Mouse (Mus musculus): ENCODE data around the gene Ddost. TPM values are rescaled to one million over a fixed set of nuclear protein-coding genes. Genes with fewer than 3 reads are reported as not detected.

The Ddost gene
- polyA plus RNA-seq, 1 experiment from 2014 or later, result 289 TPM

GRCm38 (mm10) chr4:138339963-138340362 is 35.4 kb downstream of the Ddost start:
- H3K27me3 ChIP-seq (ENCODE audit: insufficient read depth, low read length), result no peaks in the 10 kb centered on the region
- no peaks in the 10 kb centered on the region for H3K36me3 ChIP-seq (ENCODE audit: insufficient read depth, low read length)
- TF ChIP-seq CTCF (IDR thresholded peaks at IDR 0.05; ENCODE audit: low read depth), result peak; percentile 72
- H3K9me3 ChIP-seq (replicated peaks; ENCODE audit: low read length), result no peaks in the 10 kb centered on the region
- 39% methylated on average over 4 of the region's 4 CpGs for WGBS
- ATAC-seq (replicated peaks; ENCODE audit: low FRiP score, low read depth) (no peak), DNase-seq (ENCODE audit: low spot score) (peak; percentile 41)
- no peak overlapping the region for H3K4me3 ChIP-seq (replicated peaks; ENCODE audit: low read depth, low read length)
- H3K27ac ChIP-seq, result no peak overlapping the region
- no peak overlapping the region for H3K4me2 ChIP-seq (ENCODE audit: low read length)
- H3K4me1 ChIP-seq (replicated peaks; ENCODE audit: insufficient read depth, low read length), result peaks cover 10% of the 10 kb centered on the region
- H3K9ac ChIP-seq (ENCODE audit: low read depth, low read length), result no peak overlapping the region

- Histone ChIP-seq H3K27ac (no peak overlapping the region), H3K4me2 (ENCODE audit: low read length) (no peak overlapping the region), H3K9me3 (replicated peaks; ENCODE audit: low read length) (no peaks in the 10 kb centered on the region), H3K4me1 (replicated peaks; ENCODE audit: insufficient read depth, low read length) (peaks cover 10% of the 10 kb centered on the region), H3K36me3 (ENCODE audit: insufficient read depth, low read length) (no peaks in the 10 kb centered on the region), H3K27me3 (ENCODE audit: insufficient read depth, low read length) (no peaks in the 10 kb centered on the region), H3K4me3 (replicated peaks; ENCODE audit: low read depth, low read length) (no peak overlapping the region), H3K9ac (ENCODE audit: low read depth, low read length) (no peak overlapping the region)
- TF ChIP-seq CTCF (IDR thresholded peaks at IDR 0.05; ENCODE audit: low read depth), result no peak
- ATAC-seq (replicated peaks; ENCODE audit: low FRiP score, low read depth) (no peak), DNase-seq (ENCODE audit: low spot score) (no peak)
- 65% methylated on average over 8 of the region's 8 CpGs for WGBS
Observed at GRCm38 (mm10) chr4:138341393-138341792, 36.9 kb downstream of the Ddost start.

DNA sequence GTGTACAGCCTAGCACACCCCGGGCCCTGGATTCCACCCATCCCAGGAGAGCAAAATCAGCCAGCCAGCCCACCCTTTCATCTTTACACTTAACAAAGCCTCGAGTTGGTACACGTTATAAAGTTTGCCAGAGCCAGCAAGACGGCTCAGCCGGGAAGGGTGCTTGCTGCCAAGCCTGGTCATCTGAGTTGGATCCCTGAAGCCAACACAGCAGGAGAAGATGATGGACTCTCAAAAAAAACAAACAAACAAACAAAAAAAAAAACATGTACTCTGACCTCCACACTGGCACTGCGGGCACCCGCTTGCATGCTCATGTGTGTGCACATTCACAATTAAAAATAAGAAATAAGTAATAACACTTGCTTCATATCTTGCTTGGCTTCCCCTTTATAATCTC is 37.5 kb downstream of the Ddost start:
- no peak for TF ChIP-seq CTCF (IDR thresholded peaks at IDR 0.05; ENCODE audit: low read depth)
- 68% methylated on average over 7 of the region's 7 CpGs for WGBS
- Histone ChIP-seq H3K36me3 (ENCODE audit: insufficient read depth, low read length) (no peaks in the 10 kb centered on the region), H3K9me3 (replicated peaks; ENCODE audit: low read length) (no peaks in the 10 kb centered on the region), H3K4me2 (ENCODE audit: low read length) (no peak overlapping the region), H3K4me1 (replicated peaks; ENCODE audit: insufficient read depth, low read length) (peaks cover 10% of the 10 kb centered on the region), H3K27ac (0 out of 2 replicates have a peak overlapping the region, but pooled peaks have one; percentile 82), H3K27me3 (ENCODE audit: insufficient read depth, low read length) (no peaks in the 10 kb centered on the region), H3K4me3 (replicated peaks; ENCODE audit: low read depth, low read length) (no peak overlapping the region), H3K9ac (ENCODE audit: low read depth, low read length) (no peak overlapping the region)
- no peak for DNase-seq (ENCODE audit: low spot score)
- no peak for ATAC-seq (replicated peaks; ENCODE audit: low FRiP score, low read depth)

DNA sequence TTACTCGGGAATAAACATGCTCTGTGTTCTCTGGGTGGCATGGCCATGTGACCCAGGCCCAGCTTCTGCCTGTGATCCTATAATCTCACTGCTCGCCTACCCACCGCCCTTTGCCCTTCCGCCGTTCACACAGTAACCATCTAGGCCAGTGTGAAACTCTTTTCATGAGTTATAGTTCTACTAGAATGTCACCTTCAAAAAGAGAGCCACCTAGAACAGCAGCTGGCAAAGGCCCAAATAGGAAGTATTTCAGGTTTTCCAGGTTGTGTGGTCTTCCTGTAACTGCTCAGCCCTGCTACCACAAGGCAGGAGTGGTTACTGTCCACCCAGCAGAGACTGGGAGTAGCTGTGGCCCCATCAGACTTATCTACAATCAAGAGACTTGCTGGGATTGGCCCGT is 38.2 kb downstream of the Ddost start:
- 59% methylated on average over 6 of the region's 6 CpGs for WGBS
- DNase-seq (ENCODE audit: low spot score), result peak; percentile 51
- no peak overlapping the region for H3K4me3 ChIP-seq (replicated peaks; ENCODE audit: low read depth, low read length)
- H3K9me3 ChIP-seq (replicated peaks; ENCODE audit: low read length), result no peaks in the 10 kb centered on the region
- no peak overlapping the region for H3K4me2 ChIP-seq (ENCODE audit: low read length)
- no peaks in the 10 kb centered on the region for H3K27me3 ChIP-seq (ENCODE audit: insufficient read depth, low read length)
- peak overlapping the region; percentile 82 for H3K27ac ChIP-seq
- no peak for TF ChIP-seq CTCF (IDR thresholded peaks at IDR 0.05; ENCODE audit: low read depth)
- H3K36me3 ChIP-seq (ENCODE audit: insufficient read depth, low read length), result no peaks in the 10 kb centered on the region
- peak; percentile 89 for ATAC-seq (replicated peaks; ENCODE audit: low FRiP score, low read depth)
- no peak overlapping the region for H3K9ac ChIP-seq (ENCODE audit: low read depth, low read length)
- H3K4me1 ChIP-seq (replicated peaks; ENCODE audit: insufficient read depth, low read length), result peaks cover 10% of the 10 kb centered on the region

DNA sequence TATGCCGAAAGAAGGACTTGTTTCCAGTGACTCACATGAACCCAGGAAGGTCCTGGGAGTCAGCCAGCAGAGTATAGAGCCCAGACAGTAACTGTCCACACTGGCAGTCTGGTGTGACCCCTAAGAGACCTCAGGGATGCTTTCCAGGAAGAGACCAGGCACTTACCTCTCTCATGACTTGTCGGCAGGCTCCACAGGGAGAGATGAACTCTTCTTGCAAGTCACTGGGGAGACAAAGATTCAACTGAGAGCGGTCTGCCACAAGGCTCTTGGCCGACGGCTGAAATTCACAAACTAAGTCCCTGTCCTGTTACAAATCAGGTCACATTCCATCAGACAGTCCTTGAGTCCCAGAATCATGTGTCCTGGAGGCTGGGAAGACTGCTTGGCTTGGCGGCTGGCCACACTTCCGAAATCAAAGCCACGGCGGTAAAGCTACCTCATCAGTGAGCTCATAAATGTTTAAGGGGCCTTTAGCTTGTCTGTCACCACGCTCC is 38.9 kb downstream of the Ddost start:
- peak; percentile 42 for DNase-seq (ENCODE audit: low spot score)

DNA sequence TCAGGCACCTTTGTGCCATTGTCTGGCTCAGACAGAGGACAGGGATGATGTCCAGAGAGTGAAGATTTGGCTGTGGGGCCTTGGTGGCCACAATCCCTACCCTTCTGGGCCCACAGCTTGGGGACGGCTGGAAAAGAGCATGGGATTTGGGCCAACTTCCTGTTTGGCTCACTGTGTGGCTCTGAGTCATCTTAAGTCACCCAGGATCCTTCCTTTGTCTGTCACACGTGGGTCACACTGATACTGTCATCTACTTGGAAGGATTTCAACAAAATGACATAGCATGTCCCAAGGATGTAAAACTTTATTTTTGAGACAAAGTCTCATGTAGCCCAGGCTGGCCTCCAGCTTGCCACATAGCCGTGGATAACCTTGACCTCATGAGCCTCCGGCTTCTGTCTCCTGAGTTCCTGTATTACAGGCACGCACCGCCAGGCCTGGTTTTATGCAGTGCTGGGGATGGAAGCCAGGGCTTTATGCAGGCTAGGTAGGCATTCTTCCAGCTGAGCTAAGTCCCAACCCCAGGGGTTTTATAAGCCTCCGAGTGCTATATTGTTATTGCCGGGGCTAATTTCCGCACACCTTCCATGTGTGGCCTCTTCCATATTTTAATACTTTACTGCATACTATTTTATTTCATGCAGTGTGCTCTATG is 40.5 kb downstream of the Ddost start:
- ATAC-seq (replicated peaks; ENCODE audit: low FRiP score, low read depth) (no peak), DNase-seq (ENCODE audit: low spot score) (no peak)
- TF ChIP-seq CTCF (IDR thresholded peaks at IDR 0.05; ENCODE audit: low read depth), result no peak
- H3K4me3 ChIP-seq (replicated peaks; ENCODE audit: low read depth, low read length), result no peak overlapping the region
- H3K36me3 ChIP-seq (ENCODE audit: insufficient read depth, low read length), result no peaks in the 10 kb centered on the region
- no peaks in the 10 kb centered on the region for H3K27me3 ChIP-seq (ENCODE audit: insufficient read depth, low read length)
- no peaks in the 10 kb centered on the region for H3K9me3 ChIP-seq (replicated peaks; ENCODE audit: low read length)
- no peak overlapping the region for H3K4me2 ChIP-seq (ENCODE audit: low read length)
- H3K9ac ChIP-seq (ENCODE audit: low read depth, low read length), result no peak overlapping the region
- no peak overlapping the region for H3K27ac ChIP-seq
- peaks cover 10% of the 10 kb centered on the region for H3K4me1 ChIP-seq (replicated peaks; ENCODE audit: insufficient read depth, low read length)
- WGBS, result 75% methylated on average over 9 of the region's 9 CpGs

More for the DNA sequence above, 38.9 kb downstream of the Ddost start:
- Histone ChIP-seq H3K4me3 (replicated peaks; ENCODE audit: low read depth, low read length) (no peak overlapping the region), H3K9ac (ENCODE audit: low read depth, low read length) (no peak overlapping the region), H3K9me3 (replicated peaks; ENCODE audit: low read length) (no peaks in the 10 kb centered on the region), H3K4me1 (replicated peaks; ENCODE audit: insufficient read depth, low read length) (peaks cover 10% of the 10 kb centered on the region), H3K27me3 (ENCODE audit: insufficient read depth, low read length) (no peaks in the 10 kb centered on the region), H3K36me3 (ENCODE audit: insufficient read depth, low read length) (no peaks in the 10 kb centered on the region), H3K27ac (peak overlapping the region; percentile 82), H3K4me2 (ENCODE audit: low read length) (no peak overlapping the region)
- ATAC-seq (replicated peaks; ENCODE audit: low FRiP score, low read depth), result no peak; the same call in 1 of the 2 replicates
- no peak for TF ChIP-seq CTCF (IDR thresholded peaks at IDR 0.05; ENCODE audit: low read depth)
- WGBS, result 31% methylated on average over 10 of the region's 10 CpGs
